Mouse (Mus musculus): ENCODE measurements around the gene Qsox1. TPM values are rescaled to one million over a fixed set of nuclear protein-coding genes. Genes with fewer than 3 reads are reported as not detected.
A peak's percentile ranks its signal among the peaks of the same experiment; 100 is the strongest.

Gene Qsox1
- polyA plus RNA-seq, 1 experiment from 2014 or later: 12.2 TPM

GRCm38 (mm10) chr1:155741378-155741945, 71.2 kb downstream of the Qsox1 start:
- peak overlapping the region; percentile 17 to 62 for H3K4me3 ChIP-seq (ENCODE audit: control insufficient read depth in 1 of 2, insufficient read depth in 1 of 2, low read depth in 1 of 2, low read length in 2 of 2)
- no peak overlapping the region; the same call in 1 of the 2 replicates for H3K9ac ChIP-seq (ENCODE audit: low read length)
- peaks cover 94% of the 10 kb centered on the region for H3K27me3 ChIP-seq (ENCODE audit: control insufficient read depth, insufficient read depth, low read length)
- peak overlapping the region; percentile 100 for H3K4me2 ChIP-seq (ENCODE audit: low read length)
- H3K4me1 ChIP-seq (ENCODE audit: control insufficient read depth in 2 of 2, insufficient read depth in 2 of 2, low read length in 2 of 2): peaks cover 3 to 25% of the 10 kb centered on the region in 2 experiments; a peak in 3 of 4 replicates
- ATAC-seq (ENCODE audit: insufficient number of reproducible peaks, insufficient read depth, low FRiP score, low read depth): no peak
- WGBS: under 1% methylated on average over 34 of the region's 34 CpGs
- H3K36me3 ChIP-seq (ENCODE audit: control insufficient read depth, insufficient read depth, low read length): no peaks in the 10 kb centered on the region
- H3K9me3 ChIP-seq (ENCODE audit: control insufficient read depth, low read length): no peaks in the 10 kb centered on the region
- H3K27ac ChIP-seq (replicated peaks in 1 of 2; ENCODE audit: control insufficient read depth in 1 of 2, insufficient read depth in 1 of 2, low read depth in 2 of 2, low read length in 2 of 2): no peak overlapping the region

- Histone ChIP-seq H3K4me2 (ENCODE audit: low read length) (peak overlapping the region; percentile 100), H3K4me1 (ENCODE audit: control insufficient read depth in 2 of 2, insufficient read depth in 2 of 2, low read length in 2 of 2) (peaks cover 3 to 25% of the 10 kb centered on the region in 2 experiments; a peak in 3 of 4 replicates), H3K9me3 (ENCODE audit: control insufficient read depth, low read length) (no peaks in the 10 kb centered on the region), H3K4me3 (ENCODE audit: control insufficient read depth in 1 of 2, insufficient read depth in 1 of 2, low read depth in 1 of 2, low read length in 2 of 2) (peak overlapping the region; percentile 17 to 62), H3K36me3 (ENCODE audit: control insufficient read depth, insufficient read depth, low read length) (no peaks in the 10 kb centered on the region), H3K27ac (replicated peaks in 1 of 2; ENCODE audit: control insufficient read depth in 1 of 2, insufficient read depth in 1 of 2, low read depth in 2 of 2, low read length in 2 of 2) (no peak overlapping the region), H3K27me3 (ENCODE audit: control insufficient read depth, insufficient read depth, low read length) (peaks cover 94% of the 10 kb centered on the region), H3K9ac (ENCODE audit: low read length) (no peak overlapping the region; the same call in 1 of the 2 replicates)
- no peak for ATAC-seq (ENCODE audit: insufficient number of reproducible peaks, insufficient read depth, low FRiP score, low read depth)
- WGBS: under 1% methylated on average over 44 of the region's 44 CpGs
Observed at GRCm38 (mm10) chr1:155740622-155741377, 71.9 kb downstream of the Qsox1 start.

GRCm38 (mm10) chr1:155737809-155738383, 74.8 kb downstream of the Qsox1 start:
- no peaks in the 10 kb centered on the region for H3K36me3 ChIP-seq (ENCODE audit: control insufficient read depth, insufficient read depth, low read length)

GRCm38 (mm10) chr1:155737017-155737808, 75.5 kb downstream of the Qsox1 start:
- Histone ChIP-seq H3K27ac (replicated peaks in 1 of 2; ENCODE audit: control insufficient read depth in 1 of 2, insufficient read depth in 1 of 2, low read depth in 2 of 2, low read length in 2 of 2) (no peak overlapping the region), H3K36me3 (ENCODE audit: control insufficient read depth, insufficient read depth, low read length) (no peaks in the 10 kb centered on the region), H3K4me2 (ENCODE audit: low read length) (peak overlapping the region; percentile 14; the same call in 1 of the 2 replicates), H3K4me1 (ENCODE audit: control insufficient read depth in 2 of 2, insufficient read depth in 2 of 2, low read length in 2 of 2) (peaks cover 3 to 14% of the 10 kb centered on the region in 2 experiments; a peak in 3 of 4 replicates), H3K9ac (ENCODE audit: low read length) (no peak overlapping the region), H3K4me3 (ENCODE audit: control insufficient read depth in 1 of 2, insufficient read depth in 1 of 2, low read depth in 1 of 2, low read length in 2 of 2) (no peak overlapping the region), H3K9me3 (ENCODE audit: control insufficient read depth, low read length) (no peaks in the 10 kb centered on the region), H3K27me3 (ENCODE audit: control insufficient read depth, insufficient read depth, low read length) (peaks cover 100% of the 10 kb centered on the region)
- WGBS: under 1% methylated on average over 58 of the region's 58 CpGs
- no peak for ATAC-seq (ENCODE audit: insufficient number of reproducible peaks, insufficient read depth, low FRiP score, low read depth)

More at GRCm38 (mm10) chr1:155737809-155738383, 74.8 kb downstream of the Qsox1 start:
- WGBS: under 1% methylated on average over 25 of the region's 25 CpGs
- H3K9me3 ChIP-seq (ENCODE audit: control insufficient read depth, low read length): no peaks in the 10 kb centered on the region
- no peak overlapping the region for H3K9ac ChIP-seq (ENCODE audit: low read length)
- H3K4me3 ChIP-seq (ENCODE audit: control insufficient read depth in 1 of 2, insufficient read depth in 1 of 2, low read depth in 1 of 2, low read length in 2 of 2): no peak overlapping the region
- ATAC-seq (ENCODE audit: insufficient number of reproducible peaks, insufficient read depth, low FRiP score, low read depth): no peak
- no peak overlapping the region for H3K4me2 ChIP-seq (ENCODE audit: low read length)
- H3K4me1 ChIP-seq (ENCODE audit: control insufficient read depth in 2 of 2, insufficient read depth in 2 of 2, low read length in 2 of 2): peaks cover 3 to 21% of the 10 kb centered on the region in 2 experiments; a peak in 3 of 4 replicates
- H3K27me3 ChIP-seq (ENCODE audit: control insufficient read depth, insufficient read depth, low read length): peaks cover 100% of the 10 kb centered on the region
- H3K27ac ChIP-seq (replicated peaks in 1 of 2; ENCODE audit: control insufficient read depth in 1 of 2, insufficient read depth in 1 of 2, low read depth in 2 of 2, low read length in 2 of 2): no peak overlapping the region

- Histone ChIP-seq H3K4me2 (ENCODE audit: low read length) (no peak overlapping the region), H3K36me3 (ENCODE audit: control insufficient read depth, insufficient read depth, low read length) (no peaks in the 10 kb centered on the region), H3K9me3 (ENCODE audit: control insufficient read depth, low read length) (no peaks in the 10 kb centered on the region), H3K27ac (replicated peaks in 1 of 2; ENCODE audit: control insufficient read depth in 1 of 2, insufficient read depth in 1 of 2, low read depth in 2 of 2, low read length in 2 of 2) (no peak overlapping the region), H3K9ac (ENCODE audit: low read length) (no peak overlapping the region), H3K4me1 (ENCODE audit: control insufficient read depth in 2 of 2, insufficient read depth in 2 of 2, low read length in 2 of 2) (peaks cover 0 to 5% of the 10 kb centered on the region in 2 experiments; a peak in 2 of 4 replicates), H3K27me3 (ENCODE audit: control insufficient read depth, insufficient read depth, low read length) (peaks cover 100% of the 10 kb centered on the region), H3K4me3 (ENCODE audit: control insufficient read depth in 1 of 2, insufficient read depth in 1 of 2, low read depth in 1 of 2, low read length in 2 of 2) (no peak overlapping the region)
- WGBS: 2% methylated on average over 26 of the region's 26 CpGs
- no peak for ATAC-seq (ENCODE audit: insufficient number of reproducible peaks, insufficient read depth, low FRiP score, low read depth)
Observed at GRCm38 (mm10) chr1:155736096-155736825, 76.4 kb downstream of the Qsox1 start.

GRCm38 (mm10) chr1:155731156-155731555, 81.5 kb downstream of the Qsox1 start:
- no peaks in the 10 kb centered on the region for H3K9me3 ChIP-seq (ENCODE audit: control insufficient read depth, low read length)
- H3K27ac ChIP-seq (replicated peaks in 1 of 2; ENCODE audit: control insufficient read depth in 1 of 2, insufficient read depth in 1 of 2, low read depth in 2 of 2, low read length in 2 of 2): no peak overlapping the region
- H3K4me1 ChIP-seq (ENCODE audit: control insufficient read depth in 2 of 2, insufficient read depth in 2 of 2, low read length in 2 of 2): no peaks in the 10 kb centered on the region
- H3K9ac ChIP-seq (ENCODE audit: low read length): no peak overlapping the region
- H3K4me2 ChIP-seq (ENCODE audit: low read length): no peak overlapping the region
- no peaks in the 10 kb centered on the region for H3K36me3 ChIP-seq (ENCODE audit: control insufficient read depth, insufficient read depth, low read length)
- WGBS: 0% methylated on average over 2 of the region's 2 CpGs
- peaks cover 91% of the 10 kb centered on the region for H3K27me3 ChIP-seq (ENCODE audit: control insufficient read depth, insufficient read depth, low read length)
- no peak overlapping the region for H3K4me3 ChIP-seq (ENCODE audit: control insufficient read depth in 1 of 2, insufficient read depth in 1 of 2, low read depth in 1 of 2, low read length in 2 of 2)
- no peak for ATAC-seq (ENCODE audit: insufficient number of reproducible peaks, insufficient read depth, low FRiP score, low read depth)

All from heart, embryonic 14.5 days (tissue).